Mouse (Mus musculus): ENCODE data around the gene Slc5a2. TPM values are rescaled to one million over a fixed set of nuclear protein-coding genes. Genes with fewer than 3 reads are reported as not detected.

The Slc5a2 gene
- polyA plus RNA-seq (2015; fragmentation: Nextera tagmentation; extraction: Ambion mirVana) = 15.0 and 15.6 TPM in 2 replicates

DNA sequence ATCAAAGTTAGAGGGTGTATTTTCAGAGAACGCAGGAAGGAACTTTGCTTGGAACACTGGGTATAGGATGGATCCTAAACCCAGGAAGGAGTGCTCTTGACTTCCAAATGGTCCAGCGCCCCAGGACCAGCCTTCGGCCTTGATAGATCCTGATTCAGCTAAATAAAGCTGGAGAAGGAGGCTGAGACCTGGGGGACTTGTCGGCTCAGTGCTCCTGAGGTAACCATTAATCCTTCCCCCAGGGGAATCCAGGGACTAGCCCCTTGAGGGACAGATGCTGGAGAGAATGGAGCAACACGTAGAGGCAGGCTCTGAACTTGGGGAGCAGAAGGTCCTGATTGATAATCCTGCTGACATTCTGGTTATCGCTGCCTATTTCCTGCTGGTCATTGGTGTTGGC lies at the start of gene Slc5a2:
Slc5a2 (plus strand) TSS at position 247 of the 400 bp plus-strand sequence.
- 70% methylated on average over 6 of the region's 6 CpGs for WGBS
- 0 out of 2 replicates have a peak within 1 kb of the TSS, but pooled peaks have one; percentile 5 for H3K9ac ChIP-seq (replicated peaks; ENCODE audit: low read length)
- no peaks in the 10 kb centered on the region for H3K9me3 ChIP-seq (ENCODE audit: low read length)
- H3K27me3 ChIP-seq (ENCODE audit: insufficient read depth, low read length) = no peaks in the 10 kb centered on the region
- no peak within 1 kb of the TSS for H3K4me3 ChIP-seq (ENCODE audit: low read length)
- no peak for ATAC-seq (ENCODE audit: low FRiP score, low TSS enrichment)
- H3K27ac ChIP-seq (ENCODE audit: low read length) = no peak within 1 kb of the TSS
- no peak within 1 kb of the TSS for H3K4me2 ChIP-seq (replicated peaks; ENCODE audit: low read depth, low read length)
- no peaks in the 10 kb centered on the region for H3K36me3 ChIP-seq (ENCODE audit: insufficient read depth, low read length)
- H3K4me1 ChIP-seq (ENCODE audit: insufficient read depth, low read length) = no peaks in the 10 kb centered on the region

GRCm38 (mm10) chr7:128219952-128220351 lies 45.5 kb upstream of the Slc5a2 start:
- 85% methylated on average over 4 of the region's 4 CpGs for WGBS
- no peak overlapping the region for H3K4me2 ChIP-seq (replicated peaks; ENCODE audit: low read depth, low read length)
- no peaks in the 10 kb centered on the region for H3K4me1 ChIP-seq (ENCODE audit: insufficient read depth, low read length)

GRCm38 (mm10) chr7:128220936-128221335 lies 44.5 kb upstream of the Slc5a2 start:
- Histone ChIP-seq H3K4me3 (ENCODE audit: low read length) (no peak overlapping the region), H3K9ac (replicated peaks; ENCODE audit: low read length) (no peak overlapping the region), H3K27me3 (ENCODE audit: insufficient read depth, low read length) (no peaks in the 10 kb centered on the region), H3K4me1 (ENCODE audit: insufficient read depth, low read length) (no peaks in the 10 kb centered on the region), H3K36me3 (ENCODE audit: insufficient read depth, low read length) (no peaks in the 10 kb centered on the region), H3K27ac (ENCODE audit: low read length) (no peak overlapping the region), H3K9me3 (ENCODE audit: low read length) (no peaks in the 10 kb centered on the region), H3K4me2 (replicated peaks; ENCODE audit: low read depth, low read length) (no peak overlapping the region)
- no peak for ATAC-seq (ENCODE audit: low FRiP score, low TSS enrichment)
- WGBS = 91% methylated on average over 3 of the region's 3 CpGs

More at GRCm38 (mm10) chr7:128219952-128220351, 45.5 kb upstream of the Slc5a2 start:
- H3K4me3 ChIP-seq (ENCODE audit: low read length) = no peak overlapping the region
- H3K36me3 ChIP-seq (ENCODE audit: insufficient read depth, low read length) = no peaks in the 10 kb centered on the region
- no peak overlapping the region for H3K27ac ChIP-seq (ENCODE audit: low read length)
- ATAC-seq (ENCODE audit: low FRiP score, low TSS enrichment) = no peak
- H3K27me3 ChIP-seq (ENCODE audit: insufficient read depth, low read length) = no peaks in the 10 kb centered on the region
- H3K9ac ChIP-seq (replicated peaks; ENCODE audit: low read length) = no peak overlapping the region
- H3K9me3 ChIP-seq (ENCODE audit: low read length) = no peaks in the 10 kb centered on the region

GRCm38 (mm10) chr7:128231741-128232140 lies 33.7 kb upstream of the Slc5a2 start:
- Histone ChIP-seq H3K9ac (replicated peaks; ENCODE audit: low read length) (no peak overlapping the region), H3K4me3 (ENCODE audit: low read length) (no peak overlapping the region), H3K4me1 (ENCODE audit: insufficient read depth, low read length) (peaks cover 4% of the 10 kb centered on the region), H3K36me3 (ENCODE audit: insufficient read depth, low read length) (peaks cover 4% of the 10 kb centered on the region), H3K27ac (ENCODE audit: low read length) (no peak overlapping the region), H3K9me3 (ENCODE audit: low read length) (no peaks in the 10 kb centered on the region), H3K4me2 (replicated peaks; ENCODE audit: low read depth, low read length) (no peak overlapping the region), H3K27me3 (ENCODE audit: insufficient read depth, low read length) (no peaks in the 10 kb centered on the region)
- WGBS = 44% methylated on average over 8 of the region's 8 CpGs
- no peak for ATAC-seq (ENCODE audit: low FRiP score, low TSS enrichment)

DNA sequence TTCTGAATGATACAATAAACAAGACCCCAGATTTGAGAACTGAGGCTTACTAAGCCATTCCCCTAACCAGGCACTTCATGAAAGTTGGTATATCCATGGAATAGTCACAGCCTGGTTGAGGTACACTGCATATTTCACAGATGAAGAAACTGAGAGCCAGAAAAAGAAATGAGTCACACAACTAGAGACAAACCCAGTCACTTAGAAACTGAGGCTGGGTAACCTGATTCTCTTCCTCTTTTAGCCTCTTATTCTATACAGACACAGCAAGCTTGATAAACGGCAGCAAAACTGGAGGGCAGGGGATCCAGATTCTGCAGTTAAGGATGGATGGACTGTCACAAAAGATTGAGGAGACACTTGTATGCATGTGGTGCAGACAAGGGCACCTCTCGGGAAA lies 30.7 kb upstream of the Slc5a2 start:
- no peak overlapping the region for H3K4me2 ChIP-seq (replicated peaks; ENCODE audit: low read depth, low read length)
- H3K9me3 ChIP-seq (ENCODE audit: low read length) = no peaks in the 10 kb centered on the region
- no peak for ATAC-seq (ENCODE audit: low FRiP score, low TSS enrichment)
- no peak overlapping the region for H3K27ac ChIP-seq (ENCODE audit: low read length)
- WGBS = 80% methylated on average over 2 of the region's 2 CpGs
- H3K36me3 ChIP-seq (ENCODE audit: insufficient read depth, low read length) = peaks cover 6% of the 10 kb centered on the region
- H3K27me3 ChIP-seq (ENCODE audit: insufficient read depth, low read length) = no peaks in the 10 kb centered on the region
- H3K4me1 ChIP-seq (ENCODE audit: insufficient read depth, low read length) = peaks cover 15% of the 10 kb centered on the region
- no peak overlapping the region for H3K4me3 ChIP-seq (ENCODE audit: low read length)
- H3K9ac ChIP-seq (replicated peaks; ENCODE audit: low read length) = no peak overlapping the region

DNA sequence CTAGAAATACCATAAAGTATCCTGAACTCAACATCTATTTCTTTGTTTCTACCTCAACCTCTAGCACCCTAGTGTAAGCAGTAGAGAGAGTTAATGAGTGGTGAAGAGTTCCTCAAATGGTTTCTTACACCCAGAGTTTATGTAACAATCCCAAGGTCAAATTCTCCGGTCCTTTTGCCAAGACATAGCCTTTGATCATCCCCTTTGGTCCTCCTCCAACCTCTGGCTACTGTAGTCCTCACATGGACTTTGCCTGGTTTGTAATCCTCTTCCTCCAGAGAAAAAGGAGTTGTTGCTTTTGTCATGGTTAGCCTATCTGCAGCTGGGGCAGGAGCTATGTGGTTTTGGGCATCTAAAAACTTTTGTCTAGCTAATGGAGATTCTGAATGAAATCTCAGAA lies 30.0 kb upstream of the Slc5a2 start:
- Histone ChIP-seq H3K4me2 (replicated peaks; ENCODE audit: low read depth, low read length) (no peak overlapping the region), H3K9ac (replicated peaks; ENCODE audit: low read length) (no peak overlapping the region), H3K36me3 (ENCODE audit: insufficient read depth, low read length) (peaks cover 12% of the 10 kb centered on the region), H3K27me3 (ENCODE audit: insufficient read depth, low read length) (no peaks in the 10 kb centered on the region), H3K4me3 (ENCODE audit: low read length) (no peak overlapping the region), H3K27ac (ENCODE audit: low read length) (no peak overlapping the region), H3K9me3 (ENCODE audit: low read length) (no peaks in the 10 kb centered on the region), H3K4me1 (ENCODE audit: insufficient read depth, low read length) (peaks cover 15% of the 10 kb centered on the region)
- no peak for ATAC-seq (ENCODE audit: low FRiP score, low TSS enrichment)
- WGBS = 89% methylated on average over 1 of the region's 1 CpGs

DNA sequence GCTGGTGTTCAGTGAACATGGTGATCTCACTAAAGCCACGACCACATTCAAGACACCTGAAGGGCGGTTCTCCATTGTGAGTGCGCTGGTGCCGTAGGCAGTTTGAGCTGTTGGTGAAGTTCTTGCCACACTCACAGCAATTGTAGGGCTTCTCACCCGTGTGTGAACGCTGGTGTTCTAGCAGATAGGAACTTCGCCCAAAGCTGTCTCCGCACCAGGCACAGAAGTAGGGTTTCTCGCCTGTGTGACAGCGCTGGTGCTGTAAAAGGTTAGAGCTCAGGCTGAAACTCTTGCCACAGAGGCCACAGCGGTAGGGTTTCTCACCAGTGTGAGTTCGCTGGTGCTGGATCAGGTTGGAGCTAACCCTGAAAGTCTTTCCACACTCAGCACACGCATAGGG lies 29.0 kb upstream of the Slc5a2 start:
- WGBS = 92% methylated on average over 13 of the region's 13 CpGs
- H3K36me3 ChIP-seq (ENCODE audit: insufficient read depth, low read length) = peaks cover 21% of the 10 kb centered on the region
- no peaks in the 10 kb centered on the region for H3K9me3 ChIP-seq (ENCODE audit: low read length)
- peak overlapping the region; percentile 87 for H3K9ac ChIP-seq (replicated peaks; ENCODE audit: low read length)
- no peaks in the 10 kb centered on the region for H3K27me3 ChIP-seq (ENCODE audit: insufficient read depth, low read length)
- peaks cover 15% of the 10 kb centered on the region for H3K4me1 ChIP-seq (ENCODE audit: insufficient read depth, low read length)
- H3K27ac ChIP-seq (ENCODE audit: low read length) = peak overlapping the region; percentile 98; the same call in 1 of the 2 replicates
- no peak for ATAC-seq (ENCODE audit: low FRiP score, low TSS enrichment)
- H3K4me2 ChIP-seq (replicated peaks; ENCODE audit: low read depth, low read length) = peak overlapping the region; percentile 82; the same call in 1 of the 2 replicates
- H3K4me3 ChIP-seq (ENCODE audit: low read length) = no peak overlapping the region; the same call in 1 of the 2 replicates

GRCm38 (mm10) chr7:128236856-128237592 lies 28.4 kb upstream of the Slc5a2 start, which contains the start of gene Armc5:
Gene Armc5 (plus strand): TSS chr7:128237342.
- Histone ChIP-seq H3K9ac (replicated peaks; ENCODE audit: low read length) (peak within 1 kb of the TSS; percentile 87), H3K4me2 (replicated peaks; ENCODE audit: low read depth, low read length) (peak within 1 kb of the TSS; percentile 82), H3K4me3 (ENCODE audit: low read length) (peak within 1 kb of the TSS; percentile 80), H3K9me3 (ENCODE audit: low read length) (no peaks in the 10 kb centered on the region), H3K4me1 (ENCODE audit: insufficient read depth, low read length) (peaks cover 15% of the 10 kb centered on the region), H3K27me3 (ENCODE audit: insufficient read depth, low read length) (no peaks in the 10 kb centered on the region), H3K36me3 (ENCODE audit: insufficient read depth, low read length) (peaks cover 25% of the 10 kb centered on the region), H3K27ac (ENCODE audit: low read length) (peak within 1 kb of the TSS; percentile 98)
- peak; percentile 40 for ATAC-seq (ENCODE audit: low FRiP score, low TSS enrichment)
- WGBS = 25% methylated on average over 37 of the region's 37 CpGs

- Histone ChIP-seq H3K9ac (replicated peaks; ENCODE audit: low read length) (peak overlapping the region; percentile 87), H3K9me3 (ENCODE audit: low read length) (no peaks in the 10 kb centered on the region), H3K36me3 (ENCODE audit: insufficient read depth, low read length) (peaks cover 30% of the 10 kb centered on the region), H3K4me1 (ENCODE audit: insufficient read depth, low read length) (peaks cover 15% of the 10 kb centered on the region), H3K27ac (ENCODE audit: low read length) (peak overlapping the region; percentile 98), H3K4me2 (replicated peaks; ENCODE audit: low read depth, low read length) (peak overlapping the region; percentile 82), H3K27me3 (ENCODE audit: insufficient read depth, low read length) (no peaks in the 10 kb centered on the region), H3K4me3 (ENCODE audit: low read length) (peak overlapping the region; percentile 80)
- ATAC-seq (ENCODE audit: low FRiP score, low TSS enrichment) = no peak; the same call in 1 of the 2 replicates
- 0% methylated on average over 25 of the region's 25 CpGs for WGBS
These were observed 27.9 kb upstream of the Slc5a2 start for GRCm38 (mm10) chr7:128237593-128237926.
